Mouse (Mus musculus): ENCODE data around the gene Rcn2. TPM values are rescaled to one million over a fixed set of nuclear protein-coding genes. Genes with fewer than 3 reads are reported as not detected.

Gene Rcn2
- total RNA-seq, 2 experiments from 2014 or later, result 38.9 to 39.8 TPM

- no peak for DNase-seq
Measured at GRCm38 (mm10) chr9:56092102-56092501, 50.5 kb downstream of the Rcn2 start.

GRCm38 (mm10) chr9:56097584-56098298 is 56.1 kb downstream of the Rcn2 start:
- DNase-seq, result no peak

GRCm38 (mm10) chr9:56100041-56100522 is 58.4 kb downstream of the Rcn2 start:
- DNase-seq, result no peak

GRCm38 (mm10) chr9:56101022-56101421 is 59.4 kb downstream of the Rcn2 start:
- DNase-seq, result peak in 1 of 2 experiments; percentile 20

- no peak for DNase-seq
Measured at GRCm38 (mm10) chr9:56104921-56105320, 63.3 kb downstream of the Rcn2 start.

- DNase-seq, result no peak
Measured at GRCm38 (mm10) chr9:56106274-56107072, 64.8 kb downstream of the Rcn2 start.

- DNase-seq, result no peak
Measured at GRCm38 (mm10) chr9:56107527-56107926, 65.9 kb downstream of the Rcn2 start.

GRCm38 (mm10) chr9:56108174-56108573 is 66.5 kb downstream of the Rcn2 start:
- no peak for DNase-seq

Other genes starting within 250 kb of the Rcn2 start
- gene Scaper, start 103.7 kb upstream of the Rcn2 start, total RNA-seq (2021), result 10 to 100 TPM in 1 of 2 experiments, 1 to 10 TPM in 1; 9.9 to 12.4 TPM
- gene 4930563M21Rik, start 31.3 kb upstream of the Rcn2 start, total RNA-seq (2021), result not detected
- gene Pstpip1, start 48.1 kb downstream of the Rcn2 start, total RNA-seq (2021), result 1 to 10 TPM in 1 of 2 experiments, under 1 TPM in 1; 0.89 to 1.0 TPM
- gene Tspan3, start 123.6 kb downstream of the Rcn2 start, total RNA-seq (2021), result 100 to 1,000 TPM; 111 to 117 TPM

Data from adrenal gland, postnatal 36 days (tissue).